Mouse (Mus musculus) forebrain, embryonic 10.5 days (tissue): Measurements from ENCODE around the gene Vwa3b. TPM values are rescaled to one million over a fixed set of nuclear protein-coding genes. Genes with fewer than 3 reads are reported as not detected.

Source experiments
- DNase-seq: peaks from one replicate; pipeline ENCODE4 v3.0.0-alpha.2; 2017; ENCODE audit warnings: low spot score; ENCODE audit errors: extremely low spot score
- H3K27ac ChIP-seq: fragments of 300-500 bp; sonication (generic); 2 replicates; pipeline ENCODE4 v1.5.1; 2016; ENCODE audit warnings: mild to moderate bottlenecking
- H3K27me3 ChIP-seq: fragments of 300-500 bp; sonication (generic); 2 replicates; pipeline ENCODE4 v1.6.1; 2016; ENCODE audit warnings: mild to moderate bottlenecking; ENCODE audit not compliant: poor library complexity, severe bottlenecking
- H3K36me3 ChIP-seq: fragments of 300-500 bp; sonication (generic); replicated peaks from 2 replicates; pipeline ENCODE4 v1.6.1; 2016; ENCODE audit warnings: mild to moderate bottlenecking, moderate library complexity
- H3K4me1 ChIP-seq: fragments of 300-500 bp; sonication (generic); 2 replicates; pipeline ENCODE4 v1.6.1; 2016
- H3K4me3 ChIP-seq: fragments of 300-500 bp; sonication (generic); 2 replicates; pipeline ENCODE4 v1.5.1; 2016; ENCODE audit warnings: mild to moderate bottlenecking, moderate library complexity
- H3K9me3 ChIP-seq: fragments of 300-500 bp; sonication (generic); 2 replicates; pipeline ENCODE4 v1.6.1; 2016; ENCODE audit warnings: mild to moderate bottlenecking, moderate library complexity
- WGBS: fragments of 180-500 bp; shearing (Covaris S2); methylation state at CpG from one replicate; pipeline ENCODE4 v1.1.7; 2016; 5-methylcytosine and 5-hydroxymethylcytosine counted together
- polyA plus RNA-seq: library from polyadenylated mRNA; unstranded; fragments of >200 nt; fragmentation: Nextera tagmentation; extraction: Ambion mirVana; gene quantifications from 2 replicates; pipeline ENCODE4 v1.2.1, GENCODE M21; 2016

The Vwa3b gene
- polyA plus RNA-seq, 1 experiment from 2014 or later: 0.16 TPM

DNA sequence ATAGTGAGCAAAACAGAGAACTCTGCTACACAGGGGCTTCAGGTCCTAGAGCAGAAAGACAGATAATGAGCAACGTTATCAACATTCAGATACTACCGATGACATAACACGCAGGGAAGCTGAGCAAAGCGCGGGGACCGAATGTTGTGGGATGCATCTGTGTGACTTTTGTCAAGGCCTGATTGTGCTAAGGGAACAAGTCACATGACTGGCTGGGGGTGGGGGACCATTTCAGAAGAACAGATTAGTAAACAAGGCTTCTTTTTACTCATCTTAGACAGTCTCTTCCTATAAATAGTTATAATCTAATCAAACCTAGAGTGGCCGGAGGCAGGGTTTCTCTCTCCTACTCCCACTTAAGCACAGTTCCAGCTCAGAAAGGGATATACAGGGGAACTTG lies 1.7 kb upstream of the Vwa3b start:
- DNase-seq: no peak
- Histone ChIP-seq H3K4me3 (no peak overlapping the region), H3K27me3 (0 out of 2 replicates have a peak, but pooled peaks cover under 1% of the 10 kb centered on the region), H3K4me1 (peaks cover 19% of the 10 kb centered on the region), H3K9me3 (no peaks in the 10 kb centered on the region), H3K27ac (no peak overlapping the region), H3K36me3 (no peaks in the 10 kb centered on the region)
- WGBS: 96% methylated on average over 7 of the region's 7 CpGs

DNA sequence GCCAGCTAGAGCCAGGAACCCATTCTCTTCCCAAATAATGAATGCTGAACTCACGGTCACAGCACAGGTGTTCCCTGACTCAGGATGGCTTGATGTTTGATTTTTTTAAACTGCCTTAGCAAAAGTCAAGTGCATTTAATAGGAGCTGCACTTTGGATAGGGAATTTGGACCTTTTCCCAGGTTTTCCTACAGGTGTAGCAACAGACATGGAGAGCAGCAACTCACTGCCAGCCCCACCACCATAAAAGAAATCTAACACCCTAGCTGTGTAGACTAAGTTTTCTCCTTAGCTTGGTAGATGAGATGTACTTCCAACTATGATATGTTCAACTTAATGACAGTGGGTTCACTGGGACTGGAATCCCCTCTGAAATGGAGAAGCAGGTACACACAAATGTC lies 1.0 kb upstream of the Vwa3b start:
- no peak overlapping the region for H3K27ac ChIP-seq
- WGBS: 89% methylated on average over 1 of the region's 1 CpGs

DNA sequence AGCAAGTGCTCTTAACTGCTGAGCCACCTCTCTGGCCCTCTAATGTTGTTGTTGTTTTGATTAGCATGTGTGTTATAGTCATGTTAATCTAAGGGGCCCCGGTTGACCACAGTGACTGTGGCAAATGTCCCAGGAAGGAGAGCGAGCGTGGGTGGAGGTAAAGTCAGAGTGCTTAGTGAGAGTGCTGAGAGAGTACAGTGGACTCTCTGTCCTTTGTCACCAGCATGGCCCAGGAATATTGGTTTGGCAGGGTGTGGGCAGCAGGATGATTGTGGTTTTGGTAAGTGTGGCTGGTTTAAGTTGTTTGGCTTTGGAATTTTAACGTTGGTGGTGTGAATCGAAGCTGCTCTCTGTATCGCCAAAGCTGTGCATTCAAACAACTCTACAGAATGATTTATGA lies 470 bp downstream of the Vwa3b start:
- H3K27me3 ChIP-seq: peaks cover 17% of the 10 kb centered on the region
- H3K4me3 ChIP-seq: no peak overlapping the region
- 86% methylated on average over 6 of the region's 6 CpGs for WGBS
- H3K27ac ChIP-seq: no peak overlapping the region
- no peaks in the 10 kb centered on the region for H3K9me3 ChIP-seq
- no peaks in the 10 kb centered on the region for H3K36me3 ChIP-seq
- no peak for DNase-seq
- H3K4me1 ChIP-seq: peaks cover 23% of the 10 kb centered on the region

More for the DNA sequence above, 1.0 kb upstream of the Vwa3b start:
- Histone ChIP-seq H3K9me3 (no peaks in the 10 kb centered on the region), H3K4me1 (peaks cover 23% of the 10 kb centered on the region), H3K4me3 (no peak overlapping the region), H3K36me3 (no peaks in the 10 kb centered on the region), H3K27me3 (peaks cover 7% of the 10 kb centered on the region; the same call in 1 of the 2 replicates)
- no peak for DNase-seq

DNA sequence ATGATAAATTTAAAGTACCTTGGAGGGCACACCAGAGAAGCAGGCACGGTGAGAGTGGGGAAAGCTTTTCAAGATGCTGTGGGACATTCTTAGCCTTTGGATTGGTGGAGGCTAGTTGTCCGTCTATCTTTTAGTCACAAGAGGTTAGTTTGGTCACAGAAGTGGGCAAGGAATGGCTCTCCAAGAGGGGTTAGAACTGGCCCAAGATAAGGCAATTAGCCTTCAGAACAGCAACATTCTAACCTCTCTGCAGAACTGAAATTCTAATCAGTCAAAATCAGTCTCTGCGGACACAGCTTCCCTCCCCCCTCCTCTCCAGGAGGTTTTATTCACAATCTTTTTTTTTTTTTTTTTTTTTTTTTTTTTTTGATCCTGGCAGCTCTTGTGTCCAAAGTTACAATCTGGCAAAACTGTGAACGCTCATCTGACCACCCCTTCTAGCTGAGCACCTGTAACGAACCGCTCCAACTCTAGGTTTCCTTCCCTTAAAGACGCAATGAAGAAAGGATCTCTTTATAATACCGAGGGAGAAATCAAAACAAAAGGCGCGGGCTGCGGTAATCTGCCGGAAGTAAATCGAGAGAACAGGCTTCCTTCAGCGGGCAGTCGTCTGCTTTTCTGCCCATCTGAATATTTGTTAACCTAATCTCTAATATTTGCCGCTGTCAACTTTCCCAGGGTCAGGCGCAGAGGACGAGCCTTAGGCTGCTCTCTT lies 2.2 kb downstream of the Vwa3b start:
- Histone ChIP-seq H3K4me3 (peak overlapping the region; percentile 61), H3K27me3 (peaks cover 17% of the 10 kb centered on the region), H3K27ac (peak overlapping the region; percentile 69), H3K4me1 (peaks cover 23% of the 10 kb centered on the region), H3K36me3 (no peaks in the 10 kb centered on the region), H3K9me3 (no peaks in the 10 kb centered on the region)
- DNase-seq: no peak
- WGBS: 7% methylated on average over 18 of the region's 18 CpGs

DNA sequence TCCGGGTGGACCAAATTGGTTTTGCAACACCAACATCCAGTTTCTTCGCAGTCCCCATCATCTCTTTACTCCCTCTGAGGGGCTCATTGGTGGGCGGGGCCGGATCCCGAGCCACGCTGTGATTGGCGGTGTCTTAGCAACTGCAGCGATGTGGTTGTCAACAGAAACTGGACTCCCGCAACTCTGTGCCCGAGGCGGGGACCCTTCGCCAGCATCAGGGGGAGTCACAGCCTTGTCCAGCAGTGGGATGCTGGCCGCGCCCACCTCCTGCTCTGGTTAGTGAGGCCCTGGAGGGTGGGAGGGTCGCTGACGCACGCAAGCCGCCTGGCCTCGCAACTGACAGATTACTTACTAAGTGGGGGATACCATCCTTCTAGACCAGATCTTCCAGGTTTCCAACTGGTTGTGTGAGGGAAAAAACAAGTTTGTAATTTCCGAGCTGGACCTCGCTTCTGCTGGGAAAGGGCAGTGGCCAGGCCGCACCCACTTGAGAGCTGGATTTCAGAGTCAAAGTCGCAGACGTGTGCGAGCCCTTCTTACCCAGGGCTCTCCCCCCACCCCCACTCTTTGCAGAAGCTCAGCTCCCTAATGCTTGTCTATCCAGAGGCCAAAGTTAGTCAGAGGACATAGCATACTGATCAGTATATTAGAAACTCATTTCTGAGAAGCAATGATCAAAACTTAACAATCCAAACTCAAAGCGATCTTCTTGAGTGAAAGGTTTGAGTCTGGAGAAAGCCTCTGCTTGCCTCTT lies 2.9 kb downstream of the Vwa3b start:
- DNase-seq: peak; percentile 92
- H3K9me3 ChIP-seq: no peaks in the 10 kb centered on the region
- 3% methylated on average over 26 of the region's 26 CpGs for WGBS
- peak overlapping the region; percentile 69 for H3K27ac ChIP-seq
- no peaks in the 10 kb centered on the region for H3K36me3 ChIP-seq
- peaks cover 17% of the 10 kb centered on the region for H3K27me3 ChIP-seq
- peaks cover 23% of the 10 kb centered on the region for H3K4me1 ChIP-seq
- H3K4me3 ChIP-seq: peak overlapping the region; percentile 61

DNA sequence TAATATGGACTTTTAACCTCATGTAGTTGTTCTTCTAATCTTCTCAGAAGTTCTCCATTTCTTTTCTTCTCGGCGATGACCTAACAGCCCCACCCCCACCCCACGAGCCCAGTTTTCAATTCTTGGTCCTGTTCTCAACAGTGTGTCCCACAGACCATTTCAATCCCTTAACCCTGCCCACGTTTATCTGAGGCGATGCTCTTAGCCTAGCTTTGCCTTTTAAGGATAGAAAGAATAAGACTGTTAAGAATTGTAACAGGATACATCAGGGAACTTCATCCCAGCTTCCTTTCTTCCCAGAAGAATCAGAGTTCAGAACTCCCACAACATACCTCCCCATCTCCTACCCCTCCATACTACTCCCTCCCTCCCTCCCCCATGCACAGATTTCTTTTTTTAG lies 3.5 kb downstream of the Vwa3b start:
- Histone ChIP-seq H3K27ac (no peak overlapping the region), H3K36me3 (no peaks in the 10 kb centered on the region), H3K9me3 (no peaks in the 10 kb centered on the region), H3K27me3 (peaks cover 17% of the 10 kb centered on the region), H3K4me3 (peak overlapping the region; percentile 61), H3K4me1 (peaks cover 23% of the 10 kb centered on the region)
- no peak for DNase-seq
- WGBS: 58% methylated on average over 5 of the region's 5 CpGs

DNA sequence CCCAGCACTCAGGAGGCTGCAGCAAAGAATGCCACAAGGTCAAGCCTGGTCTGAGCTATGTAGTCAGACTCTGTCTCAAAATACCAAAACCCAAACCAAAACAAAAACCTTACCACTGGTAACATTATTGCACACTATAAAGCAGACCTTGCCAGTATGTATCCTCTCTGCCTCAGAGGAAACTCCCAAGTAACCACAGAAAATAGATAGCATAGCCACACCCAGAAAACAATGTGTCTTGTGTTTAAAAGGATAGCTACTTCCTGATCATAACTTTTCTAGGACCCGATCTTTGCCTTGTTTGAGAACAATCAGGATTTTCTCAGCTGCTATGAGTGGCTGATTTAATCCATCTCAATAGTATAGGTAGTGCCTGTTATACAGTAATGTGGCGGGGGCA lies 4.3 kb downstream of the Vwa3b start:
- H3K36me3 ChIP-seq: no peaks in the 10 kb centered on the region
- WGBS: 85% methylated on average over 2 of the region's 2 CpGs
- no peak overlapping the region for H3K4me3 ChIP-seq
- peaks cover 22% of the 10 kb centered on the region for H3K4me1 ChIP-seq
- H3K9me3 ChIP-seq: no peaks in the 10 kb centered on the region
- DNase-seq: no peak
- H3K27ac ChIP-seq: no peak overlapping the region
- peaks cover 17% of the 10 kb centered on the region for H3K27me3 ChIP-seq

DNA sequence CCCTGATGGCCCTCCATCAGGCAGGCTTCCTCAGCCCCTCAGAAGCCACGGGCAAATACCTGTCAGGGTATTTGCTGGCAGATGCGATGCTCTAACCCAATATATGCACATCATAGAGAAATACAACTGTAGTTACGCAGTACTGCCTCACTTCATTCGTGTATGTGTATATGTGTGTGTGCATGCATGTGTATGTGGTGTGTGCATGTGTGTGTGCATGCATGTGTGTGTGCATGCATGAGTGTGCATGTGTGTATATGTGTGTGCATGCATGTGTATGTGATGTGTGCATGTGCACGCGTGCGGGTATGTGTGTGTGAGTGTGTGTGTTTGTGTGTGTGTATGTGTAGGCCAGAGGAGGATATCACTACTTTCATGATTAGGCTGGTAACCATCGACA lies 9.5 kb downstream of the Vwa3b start:
- 89% methylated on average over 8 of the region's 8 CpGs for WGBS
- no peaks in the 10 kb centered on the region for H3K4me1 ChIP-seq
- no peak for DNase-seq
- H3K27ac ChIP-seq: no peak overlapping the region
- H3K36me3 ChIP-seq: no peaks in the 10 kb centered on the region
- peaks cover 5% of the 10 kb centered on the region for H3K27me3 ChIP-seq
- no peaks in the 10 kb centered on the region for H3K9me3 ChIP-seq
- H3K4me3 ChIP-seq: no peak overlapping the region

DNA sequence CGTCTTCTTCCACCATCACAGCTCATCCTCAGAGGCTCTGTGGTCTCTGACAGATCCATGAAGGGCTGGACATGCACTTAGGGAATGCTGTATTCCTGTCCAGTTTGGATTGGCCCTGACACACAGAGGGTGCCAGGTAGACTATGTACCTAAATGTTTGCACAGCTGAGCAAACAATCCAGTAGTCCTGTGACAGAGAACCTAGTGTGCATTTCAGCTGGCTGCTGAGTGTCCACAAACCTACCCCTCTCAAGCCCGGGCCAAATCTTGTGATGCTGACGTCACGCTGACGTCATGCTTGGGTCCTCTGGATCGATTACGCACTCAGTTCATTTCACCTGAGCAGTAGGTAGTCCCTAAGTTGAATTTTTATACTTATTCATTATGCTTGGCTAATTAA lies 14.7 kb downstream of the Vwa3b start:
- Histone ChIP-seq H3K36me3 (no peaks in the 10 kb centered on the region), H3K4me1 (no peaks in the 10 kb centered on the region), H3K27me3 (no peaks in the 10 kb centered on the region), H3K4me3 (no peak overlapping the region), H3K27ac (no peak overlapping the region), H3K9me3 (no peaks in the 10 kb centered on the region)
- DNase-seq: no peak
- 93% methylated on average over 7 of the region's 7 CpGs for WGBS

DNA sequence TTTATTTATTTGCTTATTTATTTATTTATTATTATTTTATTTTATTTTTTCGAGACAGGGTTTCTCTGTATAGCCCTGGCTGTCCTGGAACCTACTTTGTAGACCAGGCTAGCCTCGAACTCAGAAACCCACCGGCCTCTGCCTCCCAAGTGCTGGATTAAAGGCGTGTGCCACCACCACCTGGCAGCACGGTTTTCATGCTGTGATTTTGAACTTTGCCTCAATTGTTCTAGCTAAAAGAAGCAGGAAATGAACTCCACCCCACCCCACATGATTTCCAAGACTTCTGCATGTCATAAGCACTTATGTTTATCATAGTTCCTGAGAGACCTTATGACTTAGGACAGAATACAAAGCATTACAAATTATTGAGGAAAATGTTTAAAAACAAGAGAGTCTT lies 15.5 kb downstream of the Vwa3b start:
- 88% methylated on average over 5 of the region's 5 CpGs for WGBS
- Histone ChIP-seq H3K4me1 (no peaks in the 10 kb centered on the region), H3K4me3 (no peak overlapping the region), H3K27me3 (no peaks in the 10 kb centered on the region), H3K36me3 (no peaks in the 10 kb centered on the region), H3K9me3 (no peaks in the 10 kb centered on the region), H3K27ac (no peak overlapping the region)
- no peak for DNase-seq

DNA sequence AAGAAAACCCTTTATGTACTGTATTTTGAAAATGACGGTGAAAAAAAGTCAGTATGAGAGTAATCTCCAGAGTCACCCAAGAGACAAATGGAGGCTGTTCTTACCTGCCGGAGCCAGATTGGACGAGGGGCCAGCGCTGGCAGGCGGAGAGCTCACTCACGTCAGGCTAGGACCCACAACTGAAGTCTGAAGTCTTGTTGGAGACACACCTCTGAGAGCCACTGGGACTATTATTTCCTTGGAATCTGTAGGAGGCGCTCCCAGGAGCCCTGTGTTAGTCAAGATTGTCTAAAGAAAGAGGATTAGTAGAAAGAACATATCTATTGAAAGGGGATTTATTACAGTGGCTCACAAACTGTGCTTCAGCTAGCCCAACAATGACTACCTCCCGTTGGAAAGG lies 16.4 kb downstream of the Vwa3b start:
- DNase-seq: no peak
- Histone ChIP-seq H3K27ac (no peak overlapping the region), H3K36me3 (no peaks in the 10 kb centered on the region), H3K4me1 (no peaks in the 10 kb centered on the region), H3K4me3 (no peak overlapping the region), H3K9me3 (0 out of 2 replicates have a peak, but pooled peaks cover 6% of the 10 kb centered on the region), H3K27me3 (no peaks in the 10 kb centered on the region)
- 81% methylated on average over 8 of the region's 8 CpGs for WGBS

DNA sequence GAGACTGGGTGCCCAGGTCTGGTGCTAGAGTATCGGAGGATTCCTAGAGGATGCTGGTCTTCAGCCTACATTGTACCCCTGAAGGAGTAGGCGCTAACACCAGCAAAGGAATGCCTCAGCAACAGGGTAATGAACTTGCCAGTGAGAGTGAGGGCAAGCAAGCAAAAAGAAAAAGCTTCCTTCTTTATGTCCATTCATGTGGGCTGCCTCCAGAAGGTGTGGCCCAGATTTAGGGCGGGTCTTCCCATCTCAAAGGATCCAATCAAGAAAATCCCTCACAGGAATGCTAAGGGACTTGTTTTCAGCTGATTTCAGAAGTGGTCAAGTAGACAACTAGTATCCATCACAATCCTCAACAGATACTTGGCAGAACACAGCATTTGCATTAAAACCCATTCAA lies 16.8 kb downstream of the Vwa3b start:
- no peak overlapping the region for H3K27ac ChIP-seq
- H3K9me3 ChIP-seq: 0 out of 2 replicates have a peak, but pooled peaks cover 9% of the 10 kb centered on the region
- H3K4me1 ChIP-seq: no peaks in the 10 kb centered on the region
- no peaks in the 10 kb centered on the region for H3K36me3 ChIP-seq
- H3K27me3 ChIP-seq: no peaks in the 10 kb centered on the region
- 89% methylated on average over 3 of the region's 3 CpGs for WGBS
- no peak overlapping the region for H3K4me3 ChIP-seq
- DNase-seq: no peak

DNA sequence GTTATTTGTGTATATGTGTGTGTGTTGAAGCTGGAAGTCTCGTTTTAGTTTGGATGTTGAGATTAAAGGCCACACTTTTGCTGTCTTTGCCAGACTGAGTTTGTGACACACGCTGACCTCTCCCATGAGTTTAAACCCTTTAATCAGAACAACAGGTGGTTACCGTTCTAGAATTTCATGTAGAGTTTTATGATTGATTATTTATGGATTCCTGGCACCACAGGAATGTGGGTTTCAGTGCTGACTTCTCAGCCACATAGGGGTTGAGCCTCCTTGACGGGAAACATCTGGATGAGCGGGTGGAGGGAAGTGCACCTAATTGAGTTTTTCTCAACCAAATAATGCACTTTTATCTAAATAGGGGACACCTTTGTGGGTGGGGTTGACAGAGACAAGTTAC lies 19.1 kb downstream of the Vwa3b start:
- H3K36me3 ChIP-seq: no peaks in the 10 kb centered on the region
- DNase-seq: no peak
- no peaks in the 10 kb centered on the region for H3K4me1 ChIP-seq
- H3K4me3 ChIP-seq: no peak overlapping the region
- H3K27me3 ChIP-seq: no peaks in the 10 kb centered on the region
- H3K27ac ChIP-seq: no peak overlapping the region
- 0 out of 2 replicates have a peak, but pooled peaks cover 9% of the 10 kb centered on the region for H3K9me3 ChIP-seq
- 70% methylated on average over 5 of the region's 5 CpGs for WGBS
